Mouse (Mus musculus) limb, embryonic 14.5 days (tissue): ENCODE measurements around the gene Defa23. TPM values are rescaled to one million over a fixed set of nuclear protein-coding genes. Genes with fewer than 3 reads are reported as not detected.
"Not testable (repeated sequence)": the region's sequence is repeated elsewhere in the genome, so short reads cannot be mapped to it uniquely, and the experiment has no call there.

ENCODE experiments used
- ATAC-seq: fragments of 200-750 bp; cut with Nextera tagmentation; 2 replicates; pipeline ENCODE4 v1.8.0; 2017; ENCODE audit warnings: low read depth, moderate number of reproducible peaks, moderate TSS enrichment; ENCODE audit not compliant: low FRiP score
- DNase-seq: peaks from one replicate; pipeline ENCODE4 v3.0.0-alpha.2; 2015; ENCODE audit warnings: low spot score
- H3K27ac ChIP-seq: fragments of 300-500 bp; sonication (generic); replicated peaks from 2 replicates; pipeline ENCODE4 v1.5.1; 2014; ENCODE audit warnings: low read depth, mild to moderate bottlenecking, low read length, moderate library complexity, mixed read lengths
- H3K27me3 ChIP-seq: fragments of 300-500 bp; sonication (generic); 2 replicates; pipeline ENCODE4 v1.6.1; 2014; ENCODE audit warnings: low read length, mixed read lengths; ENCODE audit not compliant: control insufficient read depth, insufficient read depth
- H3K36me3 ChIP-seq: fragments of 300-500 bp; sonication (generic); 2 replicates; pipeline ENCODE4 v1.6.1; 2014; ENCODE audit warnings: mild to moderate bottlenecking, low read length, moderate library complexity, mixed read lengths; ENCODE audit not compliant: control insufficient read depth, insufficient read depth
- H3K4me1 ChIP-seq: fragments of 300-500 bp; sonication (generic); 2 replicates; pipeline ENCODE4 v1.6.1; 2014; ENCODE audit warnings: antibody characterized with exemption, low read length, mixed read lengths; ENCODE audit not compliant: control insufficient read depth, insufficient read depth
- H3K4me2 ChIP-seq: fragments of 300-500 bp; sonication (generic); replicated peaks from 2 replicates; pipeline ENCODE4 v1.6.1; 2014; ENCODE audit warnings: low read depth, mild to moderate bottlenecking, low read length, moderate library complexity; ENCODE audit not compliant: severe bottlenecking
- H3K4me3 ChIP-seq: fragments of 300-500 bp; sonication (generic); replicated peaks from 2 replicates; pipeline ENCODE4 v1.5.1; 2014; ENCODE audit warnings: low read length
- H3K9ac ChIP-seq: fragments of 300-500 bp; sonication (generic); 2 replicates; pipeline ENCODE4 v1.6.1; 2014; ENCODE audit warnings: mild to moderate bottlenecking, low read depth, low read length, moderate library complexity; ENCODE audit not compliant: severe bottlenecking
- H3K9me3 ChIP-seq: fragments of 300-500 bp; sonication (generic); 2 replicates; pipeline ENCODE4 v1.6.1; 2016; ENCODE audit warnings: low read length; ENCODE audit not compliant: control insufficient read depth
- POLR2A ChIP-seq: fragments of 200-500 bp; IDR thresholded peaks from 2 replicates; pipeline ENCODE4 v1.8.0; 2012; ENCODE audit warnings: inconsistent platforms, mild to moderate bottlenecking, moderate library complexity, borderline replicate concordance; ENCODE audit not compliant: insufficient read depth, insufficient read length; ENCODE audit errors: extremely low read depth
- whole genome bisulfite sequencing: fragments of 180-500 bp; shearing (Covaris S2); extraction: QIAGEN DNeasy Blood & Tissue Kit; methylation state at CpG from one replicate; pipeline ENCODE4 v1.1.7; 2014; 5-methylcytosine and 5-hydroxymethylcytosine counted together
- polyA plus RNA-seq, 2 experiments: library from polyadenylated mRNA; depleted of rRNA in 1 of 2; stranded (reverse) in 1 of 2; unstranded in 1 of 2; fragments of >200 nt; fragmentation: Nextera tagmentation in 1 of 2; extraction: Ambion mirVana in 1 of 2; gene quantifications; 2 replicates each; pipeline versions ENCODE4 v1.2.1 to v1.2.3; 2012 to 2014

Gene Defa23
- polyA plus RNA-seq (2012; rRNA removed) (not detected in 2 replicates), polyA plus RNA-seq (2014; fragmentation: Nextera tagmentation; extraction: Ambion mirVana) (not detected in 2 replicates)

DNA sequence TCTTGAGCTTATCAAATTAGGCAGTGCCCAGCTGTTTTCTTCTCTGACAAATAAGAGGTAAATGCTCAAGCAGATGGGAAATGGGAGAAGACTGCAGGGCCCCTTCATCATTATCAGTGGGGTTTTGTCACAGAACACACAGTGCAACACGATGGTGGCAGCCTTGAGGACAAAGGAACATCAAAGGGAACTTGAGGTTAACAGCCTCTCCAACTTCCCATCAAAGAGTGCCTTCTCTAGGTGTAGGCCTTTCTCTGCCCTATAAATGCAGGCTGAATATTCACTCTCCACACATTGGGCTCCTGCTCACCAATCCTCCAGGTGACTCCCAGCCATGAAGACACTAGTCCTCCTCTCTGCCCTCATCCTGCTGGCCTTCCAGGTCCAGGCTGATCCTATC, at the start of gene Defa23:
TSS of gene Defa23 (plus strand) at position 301 of the 400 bp plus-strand sequence.
- not testable (repeated sequence) for ATAC-seq, H3K4me3 ChIP-seq, H3K27me3 ChIP-seq, H3K36me3 ChIP-seq, DNase-seq, H3K27ac ChIP-seq, H3K4me2 ChIP-seq, H3K4me1 ChIP-seq, H3K9me3 ChIP-seq, H3K9ac ChIP-seq
- no CpG with 5 or more reads among the region's 1 CpGs for WGBS

DNA sequence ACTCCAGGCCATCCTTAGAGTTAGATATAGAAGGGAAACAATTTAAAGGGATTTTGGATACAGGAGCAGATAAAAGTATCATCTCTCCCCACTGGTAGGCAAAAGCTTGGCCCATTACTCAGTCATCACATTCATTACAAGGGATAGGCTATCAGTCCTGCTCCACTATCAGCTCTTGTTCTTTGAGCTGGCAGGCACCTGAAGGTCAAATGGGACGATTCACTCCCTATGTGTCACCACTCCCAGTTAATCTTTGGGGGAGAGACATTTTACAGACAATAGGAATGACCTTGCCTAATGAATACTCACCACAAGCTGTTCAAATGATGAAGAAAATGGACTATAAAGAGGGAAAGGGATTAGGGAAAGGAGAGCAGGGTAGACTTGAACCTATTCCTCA, 48.0 kb upstream of the Defa23 start:
- TF ChIP-seq POLR2A, result no peak
- WGBS, result 27% methylated on average over 1 of the region's 1 CpGs
- DNase-seq, result no peak

DNA sequence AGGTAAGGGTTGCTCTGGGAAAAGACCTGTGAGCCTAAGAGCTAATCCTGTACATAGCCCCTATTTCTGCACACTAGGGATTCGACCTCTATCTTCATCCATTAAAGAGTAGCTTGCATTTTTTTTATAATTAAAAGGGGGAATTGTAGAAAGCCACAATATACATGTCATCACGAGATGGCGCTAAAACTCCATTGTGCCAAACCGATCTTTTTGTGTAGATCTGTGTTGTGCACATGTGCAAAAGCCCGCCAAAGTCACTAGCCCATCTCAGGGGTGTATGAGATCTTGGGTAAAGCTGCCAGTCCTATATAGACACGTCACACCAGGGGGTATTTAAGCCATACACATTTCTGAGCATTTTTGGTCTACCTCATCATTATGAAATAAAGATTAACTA, 46.3 kb upstream of the Defa23 start:
- H3K4me1 ChIP-seq, H3K27me3 ChIP-seq, H3K27ac ChIP-seq, ATAC-seq, H3K36me3 ChIP-seq, H3K4me2 ChIP-seq, H3K4me3 ChIP-seq, H3K9me3 ChIP-seq, H3K9ac ChIP-seq, DNase-seq: not testable (repeated sequence)
- WGBS, result 59% methylated on average over 6 of the region's 6 CpGs

More for the DNA sequence above, 48.0 kb upstream of the Defa23 start:
- Histone ChIP-seq H3K27me3 (no peaks in the 10 kb centered on the region), H3K4me3 (no peak overlapping the region), H3K36me3 (no peaks in the 10 kb centered on the region), H3K4me2 (no peak overlapping the region), H3K9ac (no peak overlapping the region), H3K27ac (no peak overlapping the region), H3K9me3 (no peaks in the 10 kb centered on the region; the same call in 1 of the 2 replicates), H3K4me1 (no peaks in the 10 kb centered on the region)
- no peak for ATAC-seq

DNA sequence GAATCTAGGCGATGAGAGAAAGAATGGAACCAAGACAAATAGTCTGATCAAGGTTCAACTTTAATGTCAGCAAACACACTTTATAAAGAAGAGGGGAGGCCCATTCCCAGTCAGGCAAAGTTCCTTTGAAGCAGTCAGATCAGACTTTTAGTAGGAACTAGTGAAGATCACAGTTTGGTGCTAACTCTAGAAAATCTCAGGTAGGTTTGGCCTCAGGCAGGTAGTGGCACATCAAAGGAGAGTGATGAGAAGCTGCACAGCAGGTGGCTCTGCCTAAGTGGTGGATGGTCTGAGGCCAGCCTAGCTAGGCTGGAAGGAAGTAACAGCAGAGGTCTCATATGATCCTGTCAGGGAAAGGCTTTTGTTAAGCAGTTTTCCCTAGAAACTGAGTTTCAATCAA, 44.3 kb upstream of the Defa23 start:
- not testable (repeated sequence) for H3K9me3 ChIP-seq, H3K9ac ChIP-seq, ATAC-seq, H3K4me1 ChIP-seq, H3K4me3 ChIP-seq, H3K36me3 ChIP-seq, H3K4me2 ChIP-seq, H3K27me3 ChIP-seq, DNase-seq, H3K27ac ChIP-seq
- WGBS, result 62% methylated on average over 1 of the region's 1 CpGs

DNA sequence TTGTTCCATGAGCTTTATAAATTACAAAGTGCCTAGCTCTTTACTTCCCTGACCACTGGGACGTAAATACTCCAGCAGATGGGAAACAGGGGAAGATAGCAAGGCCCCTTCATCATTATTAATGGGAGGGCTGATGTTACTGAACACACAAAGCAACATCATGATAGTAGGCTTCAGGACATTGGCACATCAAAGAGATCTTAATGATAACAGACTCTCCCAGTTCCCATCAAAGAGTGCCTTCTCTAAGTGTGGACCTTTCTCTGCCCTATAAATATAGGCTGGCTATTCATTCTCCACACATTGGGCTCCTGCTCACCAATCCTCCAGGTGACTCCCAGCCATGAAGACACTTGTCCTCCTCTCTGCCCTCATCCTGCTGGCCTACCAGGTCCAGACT, 29.6 kb upstream of the Defa23 start, which contains the start of gene Defa21:
TSS of gene Defa21 (plus strand) at position 301 of the 400 bp plus-strand sequence.
- not testable (repeated sequence) for DNase-seq, ATAC-seq, H3K4me3 ChIP-seq, H3K9ac ChIP-seq, H3K4me1 ChIP-seq, H3K27ac ChIP-seq, H3K36me3 ChIP-seq, H3K9me3 ChIP-seq, H3K27me3 ChIP-seq, H3K4me2 ChIP-seq
- no CpG with 5 or more reads among the region's 1 CpGs for WGBS

DNA sequence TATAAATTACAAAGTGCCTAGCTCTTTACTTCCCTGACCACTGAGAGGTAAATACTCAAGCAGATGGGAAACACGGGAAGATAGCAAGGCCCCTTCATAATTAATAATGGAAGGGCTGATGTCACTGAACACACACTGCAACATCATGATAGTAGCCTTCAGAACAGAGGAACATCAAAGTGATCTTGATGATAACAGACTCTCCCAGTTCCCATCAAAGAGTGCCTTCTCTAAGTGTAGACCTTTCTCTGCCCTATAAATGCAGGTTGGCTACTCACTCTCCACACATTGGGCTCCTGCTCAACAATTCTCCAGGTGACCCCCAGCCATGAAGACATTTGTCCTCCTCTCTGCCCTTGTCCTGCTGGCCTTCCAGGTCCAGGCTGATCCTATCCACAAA, 9.9 kb downstream of the Defa23 start, which contains the start of gene Defa35:
TSS of gene Defa35 (plus strand) at position 301 of the 400 bp plus-strand sequence.
- not testable (repeated sequence) for H3K9me3 ChIP-seq, H3K4me2 ChIP-seq, H3K27me3 ChIP-seq, H3K4me1 ChIP-seq, ATAC-seq, H3K36me3 ChIP-seq, H3K27ac ChIP-seq, H3K4me3 ChIP-seq, DNase-seq, H3K9ac ChIP-seq
- 61% methylated on average over 1 of the region's 1 CpGs for WGBS

DNA sequence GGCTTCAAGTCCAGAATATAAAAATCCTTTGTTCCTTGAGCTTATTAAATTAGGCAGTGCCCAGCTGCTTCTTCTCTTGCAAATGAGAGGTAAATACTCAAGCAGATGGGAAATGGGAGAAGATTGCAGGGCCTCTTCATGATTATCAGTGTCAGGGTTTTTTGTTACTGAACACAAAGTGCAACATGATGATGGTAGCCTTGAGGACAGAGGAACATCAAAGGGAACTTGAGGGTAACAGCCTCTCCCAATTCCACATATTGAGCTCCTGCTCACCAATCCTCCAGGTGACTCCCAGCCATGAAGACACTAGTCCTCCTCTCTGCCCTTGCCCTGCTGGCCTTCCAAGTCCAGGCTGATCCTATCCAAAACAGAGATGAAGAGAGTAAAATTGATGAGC, 29.3 kb downstream of the Defa23 start, which contains the start of gene Defa25:
TSS of gene Defa25 (plus strand) at position 301 of the 400 bp plus-strand sequence.
- not testable (repeated sequence) for H3K4me1 ChIP-seq, ATAC-seq, H3K4me3 ChIP-seq, H3K9me3 ChIP-seq, H3K27ac ChIP-seq, DNase-seq, H3K36me3 ChIP-seq, H3K27me3 ChIP-seq, H3K9ac ChIP-seq, H3K4me2 ChIP-seq
